Mouse (Mus musculus) liver, embryonic 14.5 days (tissue): Measurements from ENCODE around the gene Gm49601.

ENCODE experiments used
- CTCF ChIP-seq: IDR thresholded peaks from 2 replicates; pipeline ENCODE4 v1.5.1; 2016; ENCODE audit warnings: antibody characterized with exemption, low read depth, control low read depth
- EP300 ChIP-seq: IDR thresholded peaks from 2 replicates; pipeline ENCODE4 v1.6.1; 2016; ENCODE audit warnings: antibody characterized with exemption, low read depth

GRCm38 (mm10) chr16:18582426-18583148 is 43.6 kb downstream of the Gm49601 start:
- TF ChIP-seq CTCF = no peak
- TF ChIP-seq EP300 = no peak
